Mouse (Mus musculus) MEL (cell line): ENCODE measurements around the gene Polrmt. TPM values are rescaled to one million over a fixed set of nuclear protein-coding genes. Genes with fewer than 3 reads are reported as not detected.

Experiments used
- DNase-seq: peaks from one replicate; pipeline ENCODE4 v3.0.0; 2011; ENCODE audit warnings: low read depth, low spot score
- H3K27ac ChIP-seq: 2 replicates; pipeline ENCODE4 v1.5.1; 2012; ENCODE audit warnings: low read depth, mild to moderate bottlenecking, control low read depth, low read length, moderate library complexity; ENCODE audit not compliant: control insufficient read depth
- H3K27me3 ChIP-seq, 2 experiments: fragments of 150-350 bp in 1 of 2; sonication (generic) in 1 of 2; 2 replicates each; pipeline ENCODE4 v1.6.1; 2012; ENCODE audit warnings: low read length in 2 of 2, mild to moderate bottlenecking in 2 of 2, improper control_type of control experiment in 1 of 2, moderate library complexity in 1 of 2; ENCODE audit not compliant: insufficient read depth in 2 of 2, control insufficient read depth in 1 of 2
- H3K36me3 ChIP-seq, 2 experiments: 2 replicates each; pipeline ENCODE4 v1.6.1; 2012 to 2014; ENCODE audit warnings: low read length in 2 of 2, improper control_type of control experiment in 1 of 2, inconsistent platforms in 1 of 2, mild to moderate bottlenecking in 1 of 2; ENCODE audit not compliant: insufficient read depth in 2 of 2, control insufficient read depth in 1 of 2
- H3K4me1 ChIP-seq, 2 experiments: fragments of 150-350 bp in 1 of 2; sonication (generic) in 1 of 2; 2 replicates each; pipeline ENCODE4 v1.6.1; 2012; ENCODE audit warnings: low read length in 2 of 2, improper control_type of control experiment in 1 of 2, mild to moderate bottlenecking in 1 of 2; ENCODE audit not compliant: insufficient read depth in 2 of 2, control insufficient read depth in 1 of 2
- H3K4me3 ChIP-seq, 2 experiments: fragments of 150-350 bp in 1 of 2; sonication (generic) in 1 of 2; 2 replicates each; pipeline ENCODE4 v1.5.1; 2012; ENCODE audit warnings: low read depth in 2 of 2, low read length in 2 of 2, mild to moderate bottlenecking in 2 of 2, moderate library complexity in 2 of 2, control low read depth in 1 of 2, improper control_type of control experiment in 1 of 2; ENCODE audit not compliant: control insufficient read depth in 1 of 2, insufficient read depth in 1 of 2
- H3K79me2 ChIP-seq: 2 replicates; pipeline ENCODE4 v1.6.1; 2012; ENCODE audit warnings: mild to moderate bottlenecking, low read length, moderate library complexity; ENCODE audit not compliant: control insufficient read depth, poor library complexity, insufficient read depth
- H3K9ac ChIP-seq: 2 replicates; pipeline ENCODE4 v1.6.1; 2012; ENCODE audit warnings: low read depth, mild to moderate bottlenecking, control low read depth, low read length, moderate library complexity; ENCODE audit not compliant: control insufficient read depth, poor library complexity, severe bottlenecking
- H3K9me3 ChIP-seq: fragments of 150-350 bp; sonication (generic); replicated peaks from 2 replicates; pipeline ENCODE4 v1.6.1; 2012; ENCODE audit warnings: mild to moderate bottlenecking, low read length, improper control_type of control experiment, moderate library complexity; ENCODE audit not compliant: insufficient read depth
- BHLHE40 ChIP-seq: IDR thresholded peaks from 2 replicates; pipeline ENCODE4 v1.6.1; 2012; ENCODE audit warnings: low read depth, mild to moderate bottlenecking, inconsistent platforms, low read length, improper control_type of control experiment, borderline replicate concordance
- CTCF ChIP-seq, 3 experiments: IDR thresholded peaks in 2 of 3; conservative IDR thresholded peaks in 1 of 3; 2 replicates each; pipeline ENCODE4 v1.5.1; 2011 to 2012; ENCODE audit warnings: low read length in 3 of 3, low read depth in 2 of 3, mild to moderate bottlenecking in 2 of 3, improper control_type of control experiment in 1 of 3, inconsistent platforms in 1 of 3, mixed read lengths in 1 of 3, moderate library complexity in 1 of 3; ENCODE audit not compliant: control insufficient read depth in 1 of 3, insufficient read depth in 1 of 3, poor library complexity in 1 of 3, severe bottlenecking in 1 of 3
- EP300 ChIP-seq, 2 experiments: IDR thresholded peaks; 2 replicates each; pipeline ENCODE4 v1.6.1; 2011; ENCODE audit warnings: improper control_type of control experiment in 2 of 2, low read length in 2 of 2, low read depth in 1 of 2, mild to moderate bottlenecking in 1 of 2
- ETS1 ChIP-seq: IDR thresholded peaks from 2 replicates; pipeline ENCODE4 v1.6.1; 2012; ENCODE audit warnings: low read depth, mild to moderate bottlenecking, inconsistent platforms, low read length, improper control_type of control experiment, moderate library complexity
- MAFK ChIP-seq: IDR thresholded peaks from 2 replicates; pipeline ENCODE4 v1.6.1; 2011; ENCODE audit warnings: low read depth, mild to moderate bottlenecking, low read length, improper control_type of control experiment, borderline replicate concordance
- MAZ ChIP-seq: IDR thresholded peaks from 2 replicates; pipeline ENCODE4 v1.6.1; 2012; ENCODE audit warnings: low read depth, mild to moderate bottlenecking, inconsistent platforms, low read length, improper control_type of control experiment
- MEF2A ChIP-seq: IDR thresholded peaks from 2 replicates; pipeline ENCODE4 v1.6.1; 2014; ENCODE audit warnings: low read depth, mild to moderate bottlenecking, inconsistent platforms, low read length, improper control_type of control experiment; ENCODE audit not compliant: poor library complexity, insufficient replicate concordance, severe bottlenecking; ENCODE audit errors: extremely low read depth
- MXI1 ChIP-seq: IDR thresholded peaks from 2 replicates; pipeline ENCODE4 v1.6.1; 2011; ENCODE audit warnings: mild to moderate bottlenecking, low read depth, low read length, improper control_type of control experiment
- MYB ChIP-seq: IDR thresholded peaks from 2 replicates; pipeline ENCODE4 v1.6.1; 2011; ENCODE audit warnings: mild to moderate bottlenecking, low read depth, low read length, improper control_type of control experiment
- POLR2A ChIP-seq, 2 experiments: IDR thresholded peaks; 2 replicates each; pipeline ENCODE4 v1.6.1; 2011 to 2012; ENCODE audit warnings: low read length in 2 of 2, mild to moderate bottlenecking in 2 of 2, control low read depth in 1 of 2, improper control_type of control experiment in 1 of 2, low read depth in 1 of 2, moderate library complexity in 1 of 2; ENCODE audit not compliant: control insufficient read depth in 1 of 2, insufficient read depth in 1 of 2, poor library complexity in 1 of 2
- POLR2AphosphoS2 ChIP-seq: IDR thresholded peaks from 2 replicates; pipeline ENCODE4 v1.6.1; 2011; ENCODE audit warnings: low read length, improper control_type of control experiment
- POLR2AphosphoS5 ChIP-seq: IDR thresholded peaks from 2 replicates; pipeline ENCODE4 v1.6.1; 2012; ENCODE audit warnings: low read depth, borderline replicate concordance, mild to moderate bottlenecking, inconsistent platforms, low read length, moderate library complexity, mixed read lengths
- SIN3A ChIP-seq: IDR thresholded peaks from 2 replicates; pipeline ENCODE4 v1.6.1; 2012; ENCODE audit warnings: low read length, improper control_type of control experiment, inconsistent platforms
- TBP ChIP-seq: IDR thresholded peaks from 2 replicates; pipeline ENCODE4 v1.8.0; 2011; ENCODE audit warnings: low read depth, low read length, improper control_type of control experiment
- TCF12 ChIP-seq: IDR thresholded peaks from 2 replicates; pipeline ENCODE4 v1.6.1; 2014; ENCODE audit warnings: low read depth, mild to moderate bottlenecking, inconsistent platforms, low read length, improper control_type of control experiment, moderate library complexity
- USF1 ChIP-seq: IDR thresholded peaks from 2 replicates; pipeline ENCODE4 v1.6.1; 2014; ENCODE audit warnings: low read depth, mild to moderate bottlenecking, inconsistent platforms, low read length, improper control_type of control experiment, moderate library complexity
- ZC3H11A ChIP-seq: IDR thresholded peaks from 2 replicates; pipeline ENCODE4 v1.6.1; 2012; ENCODE audit warnings: low read depth, mild to moderate bottlenecking, inconsistent platforms, low read length, improper control_type of control experiment
- ZMIZ1 ChIP-seq: IDR thresholded peaks from 2 replicates; pipeline ENCODE4 v1.6.1; 2012; ENCODE audit warnings: low read depth, mild to moderate bottlenecking, inconsistent platforms, low read length, improper control_type of control experiment, moderate library complexity
- polyA plus RNA-seq, 2 experiments: library from polyadenylated mRNA; stranded (reverse) in 1 of 2; unstranded in 1 of 2; fragments of >175 nt in 1 of 2; fragments of >200 nt in 1 of 2; gene quantifications; 2 replicates each; pipeline versions ENCODE4 v1.2.1 to v1.2.4; 2012; ENCODE audit warnings: low replicate concordance in 2 of 2, low read depth in 1 of 2; ENCODE audit not compliant: insufficient read length in 2 of 2, insufficient read depth in 1 of 2, missing spikeins in 1 of 2
- total RNA-seq: library from RNA; depleted of rRNA; stranded (reverse); fragments of 300-350 nt; gene quantifications from 2 replicates; pipeline ENCODE4 v1.2.3, GENCODE M21; 2012; rRNA removed

Gene Polrmt
- total and polyA plus RNA-seq, 3 experiments: 35.7 to 66.9 TPM; not detected in 1

- Histone ChIP-seq H3K36me3 (peaks cover 3 to 4% of the 10 kb centered on the region in 2 experiments; a peak in 2 of 4 replicates), H3K4me1 (peaks cover 2 to 13% of the 10 kb centered on the region in 2 experiments; a peak in 3 of 4 replicates)
- DNase-seq: no peak
These were observed 60.2 kb downstream of the Polrmt start for GRCm38 (mm10) chr10:79686219-79686618.

More at GRCm38 (mm10) chr10:79686219-79686618, 60.2 kb downstream of the Polrmt start:
- TF ChIP-seq SIN3A (no peak), MXI1 (no peak), EP300 (IDR thresholded peaks at IDR 0.05; ENCODE audit: low read depth in 1 of 2, low read length in 2 of 2) (no peak), MAZ (no peak), MEF2A (no peak), ZC3H11A (no peak), TBP (no peak), MYB (no peak), ZMIZ1 (no peak), POLR2A (IDR thresholded peaks at IDR 0.05; ENCODE audit: control insufficient read depth in 1 of 2, insufficient read depth in 1 of 2, low read depth in 1 of 2, low read length in 2 of 2, poor library complexity in 1 of 2) (no peak), USF1 (no peak), BHLHE40 (no peak), POLR2AphosphoS2 (no peak), CTCF (IDR thresholded peaks at IDR 0.05 in 2 of 3, conservative IDR thresholded peaks at IDR 0.05 in 1 of 3; ENCODE audit: control insufficient read depth in 1 of 3, insufficient read depth in 1 of 3, low read depth in 2 of 3, low read length in 3 of 3, poor library complexity in 1 of 3, severe bottlenecking in 1 of 3) (no peak), POLR2AphosphoS5 (no peak), MAFK (no peak), TCF12 (no peak), ETS1 (no peak)
- Histone ChIP-seq H3K4me3 (no peak overlapping the region), H3K9me3 (no peaks in the 10 kb centered on the region), H3K27ac (no peak overlapping the region), H3K27me3 (no peaks in the 10 kb centered on the region), H3K79me2 (peaks cover 32% of the 10 kb centered on the region), H3K9ac (no peak overlapping the region)

Other genes with a start within 250 kb of the Polrmt start
Only the 30 nearest of the 33 such genes appear.
- gene Plpp2, start 212.8 kb downstream of the Polrmt start, total RNA-seq: 25.5 and 26.0 TPM in 2 replicates
- gene Plpp2, start 212.8 kb downstream of the Polrmt start, polyA plus RNA-seq: 10 to 100 TPM in 1 of 2 experiments, not detected in 1; 32.8 TPM
- gene Mier2, start 191.4 kb downstream of the Polrmt start, total RNA-seq: 19.8 and 24.8 TPM in 2 replicates
- 10 to 100 TPM in 1 of 2 experiments, not detected in 1; 36.2 TPM for gene Mier2, start 191.4 kb downstream of the Polrmt start, polyA plus RNA-seq
- not detected in 2 replicates for gene Theg, start 159.2 kb downstream of the Polrmt start, total RNA-seq
- not detected for gene Theg, start 159.2 kb downstream of the Polrmt start, polyA plus RNA-seq
- not detected in 2 replicates for gene C2cd4c, start 132.6 kb downstream of the Polrmt start, total RNA-seq
- under 1 TPM in 1 of 2 experiments, not detected in 1; 0.01 TPM for gene C2cd4c, start 132.6 kb downstream of the Polrmt start, polyA plus RNA-seq
- gene Shc2, start 108.7 kb downstream of the Polrmt start, total RNA-seq: not detected in 2 replicates
- gene Shc2, start 108.7 kb downstream of the Polrmt start, polyA plus RNA-seq: not detected
- gene Odf3l2, start 100.8 kb downstream of the Polrmt start, total RNA-seq: not detected in 2 replicates
- not detected for gene Odf3l2, start 100.8 kb downstream of the Polrmt start, polyA plus RNA-seq
- not detected in 2 replicates for gene Madcam1, start 82.0 kb downstream of the Polrmt start, total RNA-seq
- gene Madcam1, start 82.0 kb downstream of the Polrmt start, polyA plus RNA-seq: not detected
- 17.7 and 23.5 TPM in 2 replicates for gene Tpgs1, start 77.2 kb downstream of the Polrmt start, total RNA-seq
- gene Tpgs1, start 77.2 kb downstream of the Polrmt start, polyA plus RNA-seq: 10 to 100 TPM in 1 of 2 experiments, not detected in 1; 48.0 TPM
- 288 and 318 TPM in 2 replicates for gene Cdc34, start 64.4 kb downstream of the Polrmt start, total RNA-seq
- gene Cdc34, start 64.4 kb downstream of the Polrmt start, polyA plus RNA-seq: 100 to 1,000 TPM; 417 to 422 TPM
- 1.5 and 2.5 TPM in 2 replicates for gene Gzmm, start 57.6 kb downstream of the Polrmt start, total RNA-seq
- 1 to 10 TPM in 1 of 2 experiments, not detected in 1; 2.3 TPM for gene Gzmm, start 57.6 kb downstream of the Polrmt start, polyA plus RNA-seq
- 346 and 406 TPM in 2 replicates for gene Bsg, start 42.1 kb downstream of the Polrmt start, total RNA-seq
- 100 to 1,000 TPM; 318 to 700 TPM for gene Bsg, start 42.1 kb downstream of the Polrmt start, polyA plus RNA-seq
- gene Hcn2, start 29.9 kb downstream of the Polrmt start, total RNA-seq: 0.42 and 0.59 TPM in 2 replicates
- gene Hcn2, start 29.9 kb downstream of the Polrmt start, polyA plus RNA-seq: 1 to 10 TPM in 1 of 2 experiments, not detected in 1; 1.6 TPM
- 0.15 and 0.33 TPM in 2 replicates for gene Fgf22, start 8.5 kb upstream of the Polrmt start, total RNA-seq
- gene Fgf22, start 8.5 kb upstream of the Polrmt start, polyA plus RNA-seq: under 1 TPM in 1 of 2 experiments, not detected in 1; 0.33 TPM
- 78.8 and 84.8 TPM in 2 replicates for gene Rnf126, start 20.4 kb upstream of the Polrmt start, total RNA-seq
- 100 to 1,000 TPM; 174 to 184 TPM for gene Rnf126, start 20.4 kb upstream of the Polrmt start, polyA plus RNA-seq
- 2.2 and 4.3 TPM in 2 replicates for gene Fstl3, start 30.7 kb upstream of the Polrmt start, total RNA-seq
- 1 to 10 TPM in 1 of 2 experiments, not detected in 1; 7.1 TPM for gene Fstl3, start 30.7 kb upstream of the Polrmt start, polyA plus RNA-seq
- gene Prss57, start 44.4 kb upstream of the Polrmt start, total RNA-seq: 0.39 and 0.50 TPM in 2 replicates
- gene Prss57, start 44.4 kb upstream of the Polrmt start, polyA plus RNA-seq: under 1 TPM in 1 of 2 experiments, not detected in 1; 0.70 TPM
- gene Palm, start 47.0 kb upstream of the Polrmt start, total RNA-seq: 4.8 TPM in 2 replicates
- gene Palm, start 47.0 kb upstream of the Polrmt start, polyA plus RNA-seq: 10 to 100 TPM in 1 of 2 experiments, not detected in 1; 15.5 TPM
- gene Misp, start 74.4 kb upstream of the Polrmt start, total RNA-seq: not detected in 2 replicates
- gene Misp, start 74.4 kb upstream of the Polrmt start, polyA plus RNA-seq: not detected
- 301 and 316 TPM in 2 replicates for gene Ptbp1, start 107.8 kb upstream of the Polrmt start, total RNA-seq
- gene Ptbp1, start 107.8 kb upstream of the Polrmt start, polyA plus RNA-seq: 100 to 1,000 TPM; 329 to 837 TPM
- 9.1 and 11.2 TPM in 2 replicates for gene Prtn3, start 127.9 kb upstream of the Polrmt start, total RNA-seq
- gene Prtn3, start 127.9 kb upstream of the Polrmt start, polyA plus RNA-seq: 10 to 100 TPM in 1 of 2 experiments, not detected in 1; 31.5 TPM
- 0.56 and 0.85 TPM in 2 replicates for gene Plppr3, start 128.1 kb upstream of the Polrmt start, total RNA-seq
- 1 to 10 TPM in 1 of 2 experiments, not detected in 1; 6.2 TPM for gene Plppr3, start 128.1 kb upstream of the Polrmt start, polyA plus RNA-seq
- not detected in 2 replicates for gene Elane, start 139.7 kb upstream of the Polrmt start, total RNA-seq
- gene Elane, start 139.7 kb upstream of the Polrmt start, polyA plus RNA-seq: under 1 TPM in 1 of 2 experiments, not detected in 1; 0.07 TPM
- not detected in 2 replicates for gene Cfd, start 144.3 kb upstream of the Polrmt start, total RNA-seq
- gene Cfd, start 144.3 kb upstream of the Polrmt start, polyA plus RNA-seq: under 1 TPM in 1 of 2 experiments, not detected in 1; 0.21 TPM
- 16.6 and 17.3 TPM in 2 replicates for gene Med16, start 162.3 kb upstream of the Polrmt start, total RNA-seq
- 10 to 100 TPM in 1 of 2 experiments, not detected in 1; 41.2 TPM for gene Med16, start 162.3 kb upstream of the Polrmt start, polyA plus RNA-seq
- gene Gm26602, start 164.3 kb upstream of the Polrmt start, total RNA-seq: 5.2 and 10.2 TPM in 2 replicates
- 1 to 10 TPM in 1 of 2 experiments, not detected in 1; 4.5 TPM for gene Gm26602, start 164.3 kb upstream of the Polrmt start, polyA plus RNA-seq
- 9.1 and 10.8 TPM in 2 replicates for gene Kiss1r, start 170.4 kb upstream of the Polrmt start, total RNA-seq
- 10 to 100 TPM in 1 of 2 experiments, not detected in 1; 23.5 TPM for gene Kiss1r, start 170.4 kb upstream of the Polrmt start, polyA plus RNA-seq
- gene R3hdm4, start 174.6 kb upstream of the Polrmt start, total RNA-seq: 22.7 and 29.1 TPM in 2 replicates
- 100 to 1,000 TPM in 1 of 2 experiments, not detected in 1; 105 TPM for gene R3hdm4, start 174.6 kb upstream of the Polrmt start, polyA plus RNA-seq
- gene Arid3a, start 180.5 kb upstream of the Polrmt start, total RNA-seq: 11.8 and 12.5 TPM in 2 replicates
- gene Arid3a, start 180.5 kb upstream of the Polrmt start, polyA plus RNA-seq: 10 to 100 TPM in 1 of 2 experiments, not detected in 1; 17.2 TPM
- 94.5 and 107 TPM in 2 replicates for gene Wdr18, start 213.6 kb upstream of the Polrmt start, total RNA-seq
- gene Wdr18, start 213.6 kb upstream of the Polrmt start, polyA plus RNA-seq: 10 to 100 TPM in 1 of 2 experiments, not detected in 1; 89.5 TPM
- 0.16 and 0.42 TPM in 2 replicates for gene Grin3b, start 224.1 kb upstream of the Polrmt start, total RNA-seq
- gene Grin3b, start 224.1 kb upstream of the Polrmt start, polyA plus RNA-seq: 1 to 10 TPM in 1 of 2 experiments, not detected in 1; 1.1 TPM